Mouse (Mus musculus): Measurements from ENCODE around the gene Stat5b. TPM values are rescaled to one million over a fixed set of nuclear protein-coding genes. Genes with fewer than 3 reads are reported as not detected.

Gene Stat5b
- polyA plus RNA-seq, 1 experiment, result 13.7 TPM

DNA sequence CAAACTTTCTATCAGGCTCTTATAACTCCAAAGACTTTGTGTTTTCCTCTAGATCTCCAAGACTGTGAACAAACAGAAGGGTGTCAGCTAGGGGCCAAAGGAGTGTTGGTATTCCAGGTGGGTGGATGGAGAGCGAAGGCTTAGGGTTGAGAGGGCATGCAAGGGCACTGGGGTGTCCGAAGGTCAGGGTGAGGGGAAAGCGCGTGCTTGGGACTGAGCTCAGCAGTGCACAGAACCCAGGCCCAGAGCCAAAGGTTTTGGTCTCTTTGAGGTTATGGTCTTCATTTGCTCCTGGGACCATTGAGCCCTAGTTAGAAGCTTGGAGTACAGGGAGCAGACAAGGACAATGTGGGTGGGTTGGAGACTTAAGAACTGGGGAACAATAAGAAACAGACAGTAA, 4.7 kb upstream of the Stat5b start:
- TF ChIP-seq CTCF (IDR thresholded peaks at IDR 0.05; ENCODE audit: borderline replicate concordance, insufficient read depth, low read length), result no peak
- no peak for TF ChIP-seq POLR2A (IDR thresholded peaks at IDR 0.05; ENCODE audit: low read depth, low read length)
- Histone ChIP-seq H3K4me1 (ENCODE audit: control insufficient read depth, insufficient read depth, low read length) (no peaks in the 10 kb centered on the region; the same call in 1 of the 2 replicates), H3K4me3 (ENCODE audit: insufficient read depth, low read length) (no peak overlapping the region), H3K27ac (ENCODE audit: insufficient read depth, low read length) (no peak overlapping the region)

DNA sequence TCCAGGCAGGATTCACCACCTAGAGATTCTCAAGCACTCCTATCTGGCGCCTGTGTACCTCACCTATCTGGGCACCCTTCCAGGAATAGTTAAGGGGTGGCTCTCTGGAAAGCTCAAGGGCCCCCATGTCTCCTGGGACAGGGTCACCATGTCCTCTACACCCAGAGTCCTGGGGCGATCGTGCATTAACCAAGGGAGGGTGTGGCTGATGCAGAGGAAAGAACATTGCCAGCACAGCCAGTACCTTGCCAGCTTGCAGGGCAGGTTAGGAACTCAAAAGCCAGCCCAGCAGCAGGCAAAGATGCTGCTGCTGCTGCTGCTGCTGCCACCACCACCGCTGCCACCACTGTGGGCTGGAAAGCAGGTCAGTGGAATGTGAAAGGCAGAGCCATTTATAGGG, 3.7 kb upstream of the Stat5b start:
- H3K4me3 ChIP-seq (ENCODE audit: insufficient read depth, low read length), result no peak overlapping the region
- no peaks in the 10 kb centered on the region for H3K4me1 ChIP-seq (ENCODE audit: control insufficient read depth, insufficient read depth, low read length)
- H3K27ac ChIP-seq (ENCODE audit: insufficient read depth, low read length), result no peak overlapping the region
- no peak for TF ChIP-seq POLR2A (IDR thresholded peaks at IDR 0.05; ENCODE audit: low read depth, low read length)
- TF ChIP-seq CTCF (IDR thresholded peaks at IDR 0.05; ENCODE audit: borderline replicate concordance, insufficient read depth, low read length), result no peak

DNA sequence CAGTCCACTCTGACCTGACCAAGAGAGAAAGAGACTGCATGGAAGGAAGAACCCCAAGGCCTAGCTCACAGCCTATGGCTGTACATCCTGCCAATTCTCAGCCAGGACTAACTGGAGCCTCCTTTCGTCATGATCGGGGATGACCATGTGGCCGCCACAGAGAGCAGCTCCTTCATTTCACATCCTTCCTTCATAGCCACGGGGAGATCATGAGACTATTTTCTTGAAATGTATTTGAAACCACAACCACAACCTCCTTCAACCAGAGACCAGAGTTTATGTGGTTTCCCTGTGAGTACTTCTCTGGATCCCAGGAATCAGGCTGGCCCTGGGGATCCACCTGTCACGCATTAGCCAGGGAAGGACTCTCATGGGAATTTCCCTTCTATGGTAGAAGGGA, 2.5 kb upstream of the Stat5b start:
- TF ChIP-seq CTCF (IDR thresholded peaks at IDR 0.05; ENCODE audit: borderline replicate concordance, insufficient read depth, low read length) (no peak), POLR2A (IDR thresholded peaks at IDR 0.05; ENCODE audit: low read depth, low read length) (no peak)
- Histone ChIP-seq H3K4me1 (ENCODE audit: control insufficient read depth, insufficient read depth, low read length) (peaks cover 2% of the 10 kb centered on the region; the same call in 1 of the 2 replicates), H3K27ac (ENCODE audit: insufficient read depth, low read length) (no peak overlapping the region), H3K4me3 (ENCODE audit: insufficient read depth, low read length) (no peak overlapping the region)

DNA sequence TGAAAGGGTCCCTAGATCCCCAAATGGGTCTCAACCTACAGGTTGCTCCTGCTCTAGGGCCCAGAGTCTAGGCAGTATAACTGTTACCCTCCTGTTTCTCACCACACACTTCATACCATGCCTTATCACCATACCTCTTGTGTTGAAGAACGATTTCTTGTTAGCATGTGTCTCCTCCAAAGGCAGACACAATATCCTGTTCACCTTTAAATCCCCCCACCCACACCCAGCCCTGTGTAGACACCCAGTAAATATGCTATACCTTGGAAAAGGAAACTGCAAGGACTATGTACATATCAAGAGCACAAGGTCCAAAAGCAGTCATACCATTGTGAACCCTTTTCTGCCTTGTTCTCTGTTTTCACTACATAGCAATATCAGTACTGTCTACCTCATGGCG, 1.6 kb upstream of the Stat5b start:
- Histone ChIP-seq H3K4me3 (ENCODE audit: insufficient read depth, low read length) (no peak overlapping the region), H3K27ac (ENCODE audit: insufficient read depth, low read length) (no peak overlapping the region), H3K4me1 (ENCODE audit: control insufficient read depth, insufficient read depth, low read length) (peaks cover 2% of the 10 kb centered on the region; the same call in 1 of the 2 replicates)
- TF ChIP-seq POLR2A (IDR thresholded peaks at IDR 0.05; ENCODE audit: low read depth, low read length) (no peak), CTCF (IDR thresholded peaks at IDR 0.05; ENCODE audit: borderline replicate concordance, insufficient read depth, low read length) (no peak)

DNA sequence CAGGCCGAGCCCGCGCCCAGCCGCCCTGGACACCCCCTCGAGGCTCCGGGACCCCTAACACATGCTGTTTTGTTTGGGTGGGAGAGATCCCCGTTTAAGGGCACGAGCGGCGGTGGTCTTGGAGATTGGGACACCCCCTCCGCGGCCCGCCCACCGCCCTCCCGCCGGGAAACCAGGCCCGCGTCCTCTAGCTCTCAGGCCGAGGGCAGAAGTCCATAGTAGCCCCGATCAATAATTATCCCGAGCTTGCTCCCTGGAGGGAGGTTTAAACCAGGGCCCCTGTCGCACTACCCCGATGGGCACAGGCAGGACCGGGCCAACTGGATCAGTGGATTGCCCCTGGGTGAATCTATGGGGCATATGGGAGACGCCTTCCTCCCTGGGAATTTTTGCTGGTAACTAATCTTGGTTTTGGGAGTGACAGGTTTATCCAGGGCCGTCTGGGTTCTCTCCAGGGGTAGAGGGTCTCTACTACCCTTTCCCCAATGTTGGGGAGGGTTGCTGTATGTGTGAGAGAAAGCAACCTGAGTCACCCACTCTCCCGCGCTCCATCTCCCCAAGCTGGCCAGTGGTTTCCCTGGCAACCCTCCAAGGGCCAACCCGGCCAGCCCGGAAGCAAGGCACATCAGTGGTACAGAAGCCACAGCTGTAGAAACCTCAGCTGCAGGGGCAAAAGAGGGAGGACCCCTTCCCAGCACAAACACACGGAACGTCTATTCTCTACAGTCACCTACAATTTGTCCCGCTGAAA, 429 bp upstream of the Stat5b start:
- no peak overlapping the region for H3K27ac ChIP-seq (ENCODE audit: insufficient read depth, low read length)
- TF ChIP-seq POLR2A (IDR thresholded peaks at IDR 0.05; ENCODE audit: low read depth, low read length), result peak; percentile 26
- no peak for TF ChIP-seq CTCF (IDR thresholded peaks at IDR 0.05; ENCODE audit: borderline replicate concordance, insufficient read depth, low read length)

DNA sequence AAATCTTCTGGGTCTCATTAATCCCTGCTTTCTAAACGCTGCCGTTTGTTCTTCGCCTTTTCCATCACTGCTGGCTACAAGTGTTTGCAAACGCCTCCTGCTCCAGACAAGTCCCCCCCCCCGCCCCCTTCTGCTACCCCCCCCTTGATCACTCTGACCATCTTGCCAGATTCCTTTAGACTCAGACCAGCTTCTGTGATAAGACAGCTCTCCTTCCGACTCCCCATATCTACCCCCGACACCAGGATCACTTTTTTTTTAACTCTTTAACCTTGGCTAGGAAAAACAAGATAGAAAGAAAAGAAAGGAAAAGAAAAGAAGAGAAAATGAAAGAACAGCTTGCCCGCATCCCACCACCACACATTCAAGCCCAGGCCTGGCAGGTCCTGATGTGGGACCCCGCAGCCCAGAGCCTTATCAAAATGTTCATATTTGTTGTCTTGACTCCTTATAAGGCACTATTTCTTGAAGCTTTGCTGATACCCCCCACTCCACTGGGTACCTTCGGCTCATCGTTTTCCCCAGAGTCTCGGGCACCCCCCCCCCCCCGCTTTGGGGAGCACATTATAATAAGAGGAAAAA, 977 bp downstream of the Stat5b start:
- H3K27ac ChIP-seq (ENCODE audit: insufficient read depth, low read length), result no peak overlapping the region
- peaks cover 2% of the 10 kb centered on the region; the same call in 1 of the 2 replicates for H3K4me1 ChIP-seq (ENCODE audit: control insufficient read depth, insufficient read depth, low read length)
- TF ChIP-seq CTCF (IDR thresholded peaks at IDR 0.05; ENCODE audit: borderline replicate concordance, insufficient read depth, low read length), result no peak
- no peak for TF ChIP-seq POLR2A (IDR thresholded peaks at IDR 0.05; ENCODE audit: low read depth, low read length)
- H3K4me3 ChIP-seq (ENCODE audit: insufficient read depth, low read length), result peak overlapping the region; percentile 75

More for the DNA sequence above, 429 bp upstream of the Stat5b start:
- H3K4me3 ChIP-seq (ENCODE audit: insufficient read depth, low read length), result peak overlapping the region; percentile 38
- H3K4me1 ChIP-seq (ENCODE audit: control insufficient read depth, insufficient read depth, low read length), result peaks cover 2% of the 10 kb centered on the region; the same call in 1 of the 2 replicates

DNA sequence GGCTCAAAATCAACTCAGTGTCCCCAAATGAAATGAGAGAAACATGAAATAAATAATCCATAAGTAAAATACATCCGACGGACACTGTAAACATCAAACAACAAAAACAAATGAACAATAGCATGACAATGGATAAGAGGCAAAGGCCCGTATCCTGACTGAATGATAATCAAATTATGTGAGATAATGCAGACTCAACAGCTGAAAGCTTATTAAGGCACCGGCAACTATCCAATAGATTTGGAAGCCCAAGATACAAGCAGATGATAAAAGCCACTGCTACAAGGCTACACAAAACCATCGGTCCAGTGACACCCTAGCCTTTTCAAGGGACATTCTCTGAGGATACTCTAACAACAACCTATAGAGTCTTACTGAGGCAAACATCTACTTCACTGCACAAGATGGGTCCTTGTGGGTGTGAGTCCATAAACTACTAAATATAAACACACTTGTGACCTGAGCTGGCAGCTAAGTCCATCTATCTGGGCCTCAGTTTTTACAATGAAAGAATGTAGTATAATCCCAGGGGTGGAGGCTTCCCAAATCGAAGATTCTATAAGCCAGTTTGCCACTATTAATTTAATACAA, 1.6 kb downstream of the Stat5b start:
- no peak overlapping the region for H3K27ac ChIP-seq (ENCODE audit: insufficient read depth, low read length)
- TF ChIP-seq POLR2A (IDR thresholded peaks at IDR 0.05; ENCODE audit: low read depth, low read length), result no peak
- no peak for TF ChIP-seq CTCF (IDR thresholded peaks at IDR 0.05; ENCODE audit: borderline replicate concordance, insufficient read depth, low read length)
- peak overlapping the region; percentile 75 for H3K4me3 ChIP-seq (ENCODE audit: insufficient read depth, low read length)
- H3K4me1 ChIP-seq (ENCODE audit: control insufficient read depth, insufficient read depth, low read length), result peaks cover 2% of the 10 kb centered on the region; the same call in 1 of the 2 replicates

DNA sequence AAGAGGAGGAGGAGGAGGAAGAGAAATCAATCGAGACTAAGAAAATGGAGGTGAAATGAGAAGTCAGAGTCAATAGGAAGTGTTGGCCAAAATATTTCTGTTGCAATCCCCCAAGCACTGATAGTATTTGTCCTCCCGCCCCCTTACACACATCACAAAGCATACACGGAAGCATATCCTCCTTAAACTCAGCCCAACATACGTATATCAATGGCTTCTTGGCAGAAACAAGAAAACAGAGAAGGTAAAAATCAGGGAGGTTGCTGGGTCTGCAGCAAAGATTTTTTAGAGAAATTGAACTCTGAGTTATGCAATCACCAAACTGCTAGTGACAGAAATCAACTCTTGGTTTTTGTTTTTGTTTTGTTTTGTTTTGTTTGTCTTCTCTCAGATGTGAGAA, 2.4 kb downstream of the Stat5b start:
- H3K27ac ChIP-seq (ENCODE audit: insufficient read depth, low read length), result no peak overlapping the region
- H3K4me3 ChIP-seq (ENCODE audit: insufficient read depth, low read length), result no peak overlapping the region
- TF ChIP-seq CTCF (IDR thresholded peaks at IDR 0.05; ENCODE audit: borderline replicate concordance, insufficient read depth, low read length), result no peak
- TF ChIP-seq POLR2A (IDR thresholded peaks at IDR 0.05; ENCODE audit: low read depth, low read length), result no peak
- peaks cover 3% of the 10 kb centered on the region; the same call in 1 of the 2 replicates for H3K4me1 ChIP-seq (ENCODE audit: control insufficient read depth, insufficient read depth, low read length)

DNA sequence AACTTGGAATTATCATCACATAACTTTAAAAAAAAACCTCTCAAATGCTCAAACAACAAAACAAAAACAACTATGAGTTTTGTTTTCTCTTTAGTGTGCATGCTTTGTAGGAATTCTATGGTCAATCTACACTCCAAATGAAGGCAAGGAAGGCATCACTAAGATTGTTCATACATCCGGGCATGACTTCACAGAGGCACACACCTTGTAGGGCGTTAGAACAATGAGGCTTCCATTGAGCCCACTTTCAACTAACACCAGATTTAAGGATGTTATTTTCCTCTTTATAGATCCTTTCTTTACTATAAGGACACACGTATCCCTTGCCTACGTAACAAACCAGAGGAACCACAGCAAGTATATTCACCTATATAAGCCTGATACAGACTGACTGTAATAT, 3.0 kb downstream of the Stat5b start:
- Histone ChIP-seq H3K4me3 (ENCODE audit: insufficient read depth, low read length) (no peak overlapping the region), H3K27ac (ENCODE audit: insufficient read depth, low read length) (no peak overlapping the region), H3K4me1 (ENCODE audit: control insufficient read depth, insufficient read depth, low read length) (peaks cover 5% of the 10 kb centered on the region; the same call in 1 of the 2 replicates)
- TF ChIP-seq CTCF (IDR thresholded peaks at IDR 0.05; ENCODE audit: borderline replicate concordance, insufficient read depth, low read length) (no peak), POLR2A (IDR thresholded peaks at IDR 0.05; ENCODE audit: low read depth, low read length) (no peak)

DNA sequence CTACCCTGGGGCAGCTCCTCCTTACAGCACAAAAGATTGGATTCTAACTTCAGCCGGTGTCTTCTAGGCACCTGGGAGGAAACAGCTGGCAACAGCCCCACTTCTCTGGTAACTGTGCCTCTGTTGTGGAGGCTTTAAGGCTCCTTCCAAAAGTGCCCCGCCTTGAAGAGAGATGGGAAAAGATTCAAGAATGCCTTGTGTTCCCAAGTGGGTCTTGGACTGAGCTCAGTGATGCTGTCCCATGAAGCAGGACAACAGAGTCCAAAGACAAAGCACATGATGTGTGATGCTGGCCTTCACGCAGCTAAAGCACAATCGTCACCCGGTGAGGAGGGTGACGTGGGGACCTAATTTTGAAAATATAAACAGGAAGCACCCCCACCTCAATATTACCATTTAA, 4.7 kb downstream of the Stat5b start:
- H3K27ac ChIP-seq (ENCODE audit: insufficient read depth, low read length), result no peak overlapping the region

More for the DNA sequence above, 4.7 kb downstream of the Stat5b start:
- Histone ChIP-seq H3K4me1 (ENCODE audit: control insufficient read depth, insufficient read depth, low read length) (peaks cover 5% of the 10 kb centered on the region; the same call in 1 of the 2 replicates), H3K4me3 (ENCODE audit: insufficient read depth, low read length) (no peak overlapping the region)
- TF ChIP-seq POLR2A (IDR thresholded peaks at IDR 0.05; ENCODE audit: low read depth, low read length) (no peak), CTCF (IDR thresholded peaks at IDR 0.05; ENCODE audit: borderline replicate concordance, insufficient read depth, low read length) (no peak)
